Mouse (Mus musculus): ENCODE results near the gene Agbl3. TPM values are rescaled to one million over a fixed set of nuclear protein-coding genes. Genes with fewer than 3 reads are reported as not detected.

The Agbl3 gene
- polyA plus RNA-seq, 1 experiment, result 1.0 TPM

DNA sequence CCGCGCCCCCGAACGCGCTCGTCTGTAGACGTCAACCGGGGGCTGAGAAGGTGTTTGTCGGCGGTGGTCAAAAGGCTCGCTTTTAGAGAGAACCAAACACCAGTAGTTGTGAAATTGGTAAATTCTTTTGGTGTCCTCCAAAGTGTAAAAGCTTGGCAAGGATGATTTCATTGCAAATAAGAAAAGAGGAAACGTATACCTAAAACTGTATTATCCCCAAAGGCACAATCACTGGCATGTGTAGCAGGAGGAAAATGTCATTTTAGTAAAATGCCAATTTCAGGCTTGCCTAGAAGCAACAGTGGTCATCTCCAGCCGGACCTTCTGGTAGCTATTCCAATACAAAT is 684 bp downstream of the Agbl3 start:
- no peaks in the 10 kb centered on the region for H3K27me3 ChIP-seq (ENCODE audit: control insufficient read depth, insufficient read depth, low read length)
- WGBS, result 2% methylated on average over 13 of the region's 13 CpGs
- peak overlapping the region; percentile 82 for H3K4me3 ChIP-seq (ENCODE audit: extremely low read depth, insufficient read depth, insufficient read length)
- H3K27ac ChIP-seq (ENCODE audit: insufficient read depth, low read length), result peak overlapping the region; percentile 97
- no peak for DNase-seq (ENCODE audit: low read depth in 1 of 2, low spot score in 2 of 2)
- H3K36me3 ChIP-seq (ENCODE audit: control insufficient read depth, insufficient read depth, low read length), result peaks cover 2% of the 10 kb centered on the region
- H3K4me1 ChIP-seq (ENCODE audit: control insufficient read depth, insufficient read depth, insufficient read length), result no peaks in the 10 kb centered on the region
- no peak for TF ChIP-seq POLR2A (IDR thresholded peaks at IDR 0.05; ENCODE audit: low read depth, low read length)
- no peak for TF ChIP-seq CTCF (IDR thresholded peaks at IDR 0.05; ENCODE audit: extremely low read depth, insufficient read depth, insufficient read length, insufficient replicate concordance)

DNA sequence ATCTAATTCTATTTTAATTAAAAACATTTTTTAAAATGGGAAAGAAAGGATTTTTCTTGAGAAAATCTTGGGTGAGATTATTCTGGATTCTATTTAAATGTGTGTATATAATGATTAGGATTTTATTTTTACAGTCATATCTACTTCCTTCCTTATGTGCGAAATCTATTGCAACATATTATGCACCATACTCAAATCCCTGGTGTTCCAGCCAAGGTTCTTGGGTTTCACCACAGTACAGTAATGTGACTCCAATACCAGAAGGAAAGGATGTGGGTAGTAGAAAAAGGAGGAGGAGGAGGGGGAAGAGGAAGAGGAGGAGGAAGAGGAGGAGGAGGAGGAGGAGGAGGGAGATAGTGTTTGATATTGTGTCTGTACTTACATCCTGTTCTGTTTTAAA is 2.3 kb downstream of the Agbl3 start:
- peaks cover 2% of the 10 kb centered on the region for H3K36me3 ChIP-seq (ENCODE audit: control insufficient read depth, insufficient read depth, low read length)

DNA sequence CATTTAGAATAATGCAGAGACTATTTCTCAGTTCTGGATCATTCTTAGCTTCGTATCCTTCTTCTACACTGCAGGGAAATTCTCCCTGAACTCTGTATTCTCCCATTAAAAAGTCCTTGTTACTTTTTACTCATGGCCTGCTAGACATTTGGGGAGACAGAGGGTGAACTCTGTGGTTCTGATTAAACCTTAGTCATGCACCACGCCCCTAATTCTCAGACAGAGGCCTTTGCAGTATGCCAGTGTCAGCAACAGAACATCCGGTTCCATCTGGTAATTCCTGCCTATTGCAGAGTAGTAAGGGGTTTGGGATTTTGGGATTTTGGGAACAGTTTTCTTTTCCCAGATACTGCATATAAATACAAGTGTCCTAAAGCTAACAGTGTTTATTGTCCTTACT is 16.6 kb downstream of the Agbl3 start:
- H3K27ac ChIP-seq (ENCODE audit: insufficient read depth, low read length), result no peak overlapping the region
- H3K27me3 ChIP-seq (ENCODE audit: control insufficient read depth, insufficient read depth, low read length), result no peaks in the 10 kb centered on the region
- no peaks in the 10 kb centered on the region for H3K36me3 ChIP-seq (ENCODE audit: control insufficient read depth, insufficient read depth, low read length)
- TF ChIP-seq CTCF (IDR thresholded peaks at IDR 0.05; ENCODE audit: extremely low read depth, insufficient read depth, insufficient read length, insufficient replicate concordance) (no peak), POLR2A (IDR thresholded peaks at IDR 0.05; ENCODE audit: low read depth, low read length) (no peak)
- 70% methylated on average over 3 of the region's 3 CpGs for WGBS
- H3K4me3 ChIP-seq (ENCODE audit: extremely low read depth, insufficient read depth, insufficient read length), result no peak overlapping the region
- no peak for DNase-seq (ENCODE audit: low read depth in 1 of 2, low spot score in 2 of 2)
- no peaks in the 10 kb centered on the region for H3K4me1 ChIP-seq (ENCODE audit: control insufficient read depth, insufficient read depth, insufficient read length)

More for the DNA sequence above, 2.3 kb downstream of the Agbl3 start:
- H3K27me3 ChIP-seq (ENCODE audit: control insufficient read depth, insufficient read depth, low read length), result no peaks in the 10 kb centered on the region
- TF ChIP-seq POLR2A (IDR thresholded peaks at IDR 0.05; ENCODE audit: low read depth, low read length) (no peak), CTCF (IDR thresholded peaks at IDR 0.05; ENCODE audit: extremely low read depth, insufficient read depth, insufficient read length, insufficient replicate concordance) (no peak)
- no peak overlapping the region for H3K4me3 ChIP-seq (ENCODE audit: extremely low read depth, insufficient read depth, insufficient read length)
- WGBS, result 76% methylated on average over 1 of the region's 1 CpGs
- no peaks in the 10 kb centered on the region for H3K4me1 ChIP-seq (ENCODE audit: control insufficient read depth, insufficient read depth, insufficient read length)
- DNase-seq (ENCODE audit: low read depth in 1 of 2, low spot score in 2 of 2), result no peak
- H3K27ac ChIP-seq (ENCODE audit: insufficient read depth, low read length), result no peak overlapping the region

DNA sequence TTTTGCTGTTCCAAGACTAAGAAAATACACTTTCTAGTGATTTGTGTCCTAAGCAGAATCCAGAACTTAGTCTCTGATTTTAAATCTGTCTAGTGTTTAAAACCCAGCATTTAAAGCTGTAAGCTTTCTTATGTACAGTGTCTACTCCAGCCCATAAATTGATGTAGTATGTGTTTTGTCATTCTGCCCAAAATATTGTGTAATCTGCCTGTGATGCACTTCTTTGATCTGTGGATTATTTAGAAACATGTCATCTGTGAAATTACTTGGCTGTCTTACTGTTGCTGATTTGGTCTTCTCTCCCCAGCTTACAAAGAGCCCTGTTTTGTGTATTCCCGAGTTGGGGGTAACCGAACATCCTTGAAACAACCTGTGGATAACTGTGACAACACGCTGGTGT is 17.7 kb downstream of the Agbl3 start:
- no peak for DNase-seq (ENCODE audit: low read depth in 1 of 2, low spot score in 2 of 2)
- Histone ChIP-seq H3K4me3 (ENCODE audit: extremely low read depth, insufficient read depth, insufficient read length) (no peak overlapping the region), H3K4me1 (ENCODE audit: control insufficient read depth, insufficient read depth, insufficient read length) (no peaks in the 10 kb centered on the region), H3K36me3 (ENCODE audit: control insufficient read depth, insufficient read depth, low read length) (no peaks in the 10 kb centered on the region), H3K27ac (ENCODE audit: insufficient read depth, low read length) (no peak overlapping the region), H3K27me3 (ENCODE audit: control insufficient read depth, insufficient read depth, low read length) (no peaks in the 10 kb centered on the region)
- TF ChIP-seq CTCF (IDR thresholded peaks at IDR 0.05; ENCODE audit: extremely low read depth, insufficient read depth, insufficient read length, insufficient replicate concordance), result no peak
- no peak for TF ChIP-seq POLR2A (IDR thresholded peaks at IDR 0.05; ENCODE audit: low read depth, low read length)
- WGBS, result 82% methylated on average over 3 of the region's 3 CpGs

DNA sequence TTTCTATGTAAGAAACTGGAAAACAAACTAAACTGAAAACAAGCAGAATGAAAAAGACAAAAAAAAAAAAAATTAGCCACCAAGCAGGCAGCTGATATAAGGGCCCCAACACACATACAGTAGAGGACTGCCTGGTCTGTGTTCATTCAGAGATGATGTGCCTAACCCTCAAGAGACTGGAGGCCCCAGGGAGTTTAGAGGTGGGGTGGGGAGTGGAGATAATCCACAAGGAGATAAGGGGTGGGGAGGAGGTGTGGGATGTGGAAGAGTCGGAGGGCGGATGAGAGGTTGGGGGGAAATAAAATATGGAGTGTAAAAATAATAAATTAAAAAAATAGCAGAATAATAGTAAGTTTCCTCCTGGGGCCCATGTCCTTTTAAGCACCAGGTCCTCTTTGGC is 25.4 kb downstream of the Agbl3 start:
- H3K27me3 ChIP-seq (ENCODE audit: control insufficient read depth, insufficient read depth, low read length), result no peaks in the 10 kb centered on the region
- no peak overlapping the region for H3K27ac ChIP-seq (ENCODE audit: insufficient read depth, low read length)
- no peaks in the 10 kb centered on the region for H3K4me1 ChIP-seq (ENCODE audit: control insufficient read depth, insufficient read depth, insufficient read length)
- no peak for TF ChIP-seq CTCF (IDR thresholded peaks at IDR 0.05; ENCODE audit: extremely low read depth, insufficient read depth, insufficient read length, insufficient replicate concordance)
- no peak for TF ChIP-seq POLR2A (IDR thresholded peaks at IDR 0.05; ENCODE audit: low read depth, low read length)
- H3K36me3 ChIP-seq (ENCODE audit: control insufficient read depth, insufficient read depth, low read length), result no peaks in the 10 kb centered on the region
- DNase-seq (ENCODE audit: low read depth in 1 of 2, low spot score in 2 of 2), result no peak
- 83% methylated on average over 2 of the region's 2 CpGs for WGBS
- H3K4me3 ChIP-seq (ENCODE audit: extremely low read depth, insufficient read depth, insufficient read length), result no peak overlapping the region

DNA sequence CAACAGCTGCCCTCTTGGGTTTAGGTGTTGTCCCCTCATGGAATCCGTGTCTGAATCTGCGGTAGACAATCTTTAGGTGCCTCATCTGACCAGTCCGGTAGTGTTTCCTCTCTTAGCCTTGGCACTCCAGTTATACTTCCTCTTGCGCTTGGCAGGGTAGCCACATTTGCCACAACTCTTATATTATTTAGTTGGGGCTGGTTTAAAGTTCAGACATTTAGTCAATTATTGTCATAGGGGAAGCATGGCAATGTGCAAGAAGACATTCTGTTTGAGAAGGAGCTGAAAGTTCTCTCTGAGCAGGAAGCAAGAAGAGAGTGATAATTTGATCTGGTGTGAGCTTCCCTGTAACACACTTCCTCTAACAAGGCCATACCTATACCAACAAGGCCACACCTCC is 30.4 kb downstream of the Agbl3 start:
- 16% methylated on average over 4 of the region's 4 CpGs for WGBS
- DNase-seq (ENCODE audit: low read depth in 1 of 2, low spot score in 2 of 2), result no peak
- TF ChIP-seq POLR2A (IDR thresholded peaks at IDR 0.05; ENCODE audit: low read depth, low read length) (no peak), CTCF (IDR thresholded peaks at IDR 0.05; ENCODE audit: extremely low read depth, insufficient read depth, insufficient read length, insufficient replicate concordance) (no peak)
- Histone ChIP-seq H3K36me3 (ENCODE audit: control insufficient read depth, insufficient read depth, low read length) (no peaks in the 10 kb centered on the region), H3K4me1 (ENCODE audit: control insufficient read depth, insufficient read depth, insufficient read length) (no peaks in the 10 kb centered on the region), H3K27ac (ENCODE audit: insufficient read depth, low read length) (no peak overlapping the region), H3K4me3 (ENCODE audit: extremely low read depth, insufficient read depth, insufficient read length) (no peak overlapping the region), H3K27me3 (ENCODE audit: control insufficient read depth, insufficient read depth, low read length) (no peaks in the 10 kb centered on the region)

DNA sequence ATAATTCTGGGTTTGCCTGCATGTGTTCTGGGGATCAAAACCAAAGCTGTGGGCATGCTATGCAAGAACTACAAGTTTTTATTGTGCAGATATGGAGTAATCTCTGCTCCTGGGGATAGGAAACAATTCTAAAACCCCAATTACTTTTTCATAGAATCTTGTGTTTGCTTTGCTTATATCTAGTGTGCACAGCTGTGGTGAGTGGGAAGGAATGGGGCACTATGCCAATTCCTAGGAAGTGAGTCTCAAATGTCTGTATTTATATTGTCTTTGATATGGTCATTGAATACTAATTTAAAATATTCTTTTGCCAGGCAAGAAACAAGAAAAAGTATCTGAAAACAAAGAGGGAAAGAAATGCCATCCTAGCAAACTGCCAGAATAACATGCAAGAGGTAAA is 44.2 kb downstream of the Agbl3 start:
- Histone ChIP-seq H3K4me3 (ENCODE audit: extremely low read depth, insufficient read depth, insufficient read length) (no peak overlapping the region), H3K4me1 (ENCODE audit: control insufficient read depth, insufficient read depth, insufficient read length) (no peaks in the 10 kb centered on the region), H3K27me3 (ENCODE audit: control insufficient read depth, insufficient read depth, low read length) (no peaks in the 10 kb centered on the region), H3K27ac (ENCODE audit: insufficient read depth, low read length) (no peak overlapping the region), H3K36me3 (ENCODE audit: control insufficient read depth, insufficient read depth, low read length) (no peaks in the 10 kb centered on the region)
- no peak for DNase-seq (ENCODE audit: low read depth in 1 of 2, low spot score in 2 of 2)
- TF ChIP-seq CTCF (IDR thresholded peaks at IDR 0.05; ENCODE audit: extremely low read depth, insufficient read depth, insufficient read length, insufficient replicate concordance), result no peak
- TF ChIP-seq POLR2A (IDR thresholded peaks at IDR 0.05; ENCODE audit: low read depth, low read length), result no peak

Data from spleen, adult 2 months (tissue).